Mouse (Mus musculus) megakaryocyte, embryonic 14.5 days (primary cell): ENCODE data around the gene Ncf1. TPM values are rescaled to one million over a fixed set of nuclear protein-coding genes. Genes with fewer than 3 reads are reported as not detected.

Experiments used
- H3K27me3 ChIP-seq: replicated peaks from 2 replicates; pipeline ENCODE3; 2012; ENCODE audit warnings: inconsistent platforms
- H3K36me3 ChIP-seq: replicated peaks from 2 replicates; pipeline ENCODE3; 2012; ENCODE audit warnings: low read length, inconsistent platforms, mixed read lengths
- H3K4me1 ChIP-seq: 2 replicates; pipeline ENCODE4 v1.6.1; 2012; ENCODE audit warnings: inconsistent platforms
- H3K4me3 ChIP-seq: replicated peaks from 2 replicates; pipeline ENCODE3; 2012; ENCODE audit warnings: moderate library complexity, mild to moderate bottlenecking, inconsistent platforms
- H3K9me3 ChIP-seq: 2 replicates; pipeline ENCODE4 v1.6.1; 2012; ENCODE audit warnings: inconsistent platforms
- FLI1 ChIP-seq: IDR thresholded peaks from 2 replicates; pipeline ENCODE4 v1.6.1; 2012; ENCODE audit warnings: low read length, inconsistent platforms, mixed read lengths
- GATA1 ChIP-seq: IDR thresholded peaks from 3 replicates; pipeline ENCODE4 v1.6.1; 2012; ENCODE audit warnings: mixed read lengths, low read length, inconsistent platforms, borderline replicate concordance
- polyA plus RNA-seq: library from polyadenylated mRNA; stranded (reverse); fragments of >175 nt; gene quantifications from 2 replicates; pipeline ENCODE4 v1.2.3, GENCODE M21; 2012; ENCODE audit warnings: low replicate concordance; ENCODE audit not compliant: insufficient read depth

Ncf1 gene
- polyA plus RNA-seq, 1 experiment = 124 TPM

- H3K36me3 ChIP-seq = peaks cover 92% of the 10 kb centered on the region
- TF ChIP-seq GATA1 (no peak), FLI1 (no peak)
- no peak overlapping the region for H3K4me3 ChIP-seq
- H3K4me1 ChIP-seq = peaks cover 57% of the 10 kb centered on the region
- H3K9me3 ChIP-seq = no peaks in the 10 kb centered on the region
- H3K27me3 ChIP-seq = no peaks in the 10 kb centered on the region
Measured at GRCm38 (mm10) chr5:134265890-134266289, 36.5 kb upstream of the Ncf1 start.

- H3K9me3 ChIP-seq = no peaks in the 10 kb centered on the region
- H3K36me3 ChIP-seq = peaks cover 98% of the 10 kb centered on the region
- no peak for TF ChIP-seq GATA1
- TF ChIP-seq FLI1 = no peak
Measured at GRCm38 (mm10) chr5:134260001-134260636, 30.7 kb upstream of the Ncf1 start.

GRCm38 (mm10) chr5:134258934-134259333 is 29.5 kb upstream of the Ncf1 start:
- H3K27me3 ChIP-seq = no peaks in the 10 kb centered on the region
- H3K9me3 ChIP-seq = no peaks in the 10 kb centered on the region
- H3K36me3 ChIP-seq = peaks cover 98% of the 10 kb centered on the region
- H3K4me1 ChIP-seq = peaks cover 64% of the 10 kb centered on the region
- TF ChIP-seq GATA1 (no peak), FLI1 (no peak)
- H3K4me3 ChIP-seq = no peak overlapping the region

More at GRCm38 (mm10) chr5:134260001-134260636, 30.7 kb upstream of the Ncf1 start:
- H3K4me3 ChIP-seq = no peak overlapping the region
- H3K27me3 ChIP-seq = no peaks in the 10 kb centered on the region
- peaks cover 58% of the 10 kb centered on the region for H3K4me1 ChIP-seq

GRCm38 (mm10) chr5:134258395-134258794 is 29.0 kb upstream of the Ncf1 start:
- TF ChIP-seq FLI1 = no peak
- TF ChIP-seq GATA1 = no peak
- peaks cover 66% of the 10 kb centered on the region for H3K4me1 ChIP-seq
- peaks cover 98% of the 10 kb centered on the region for H3K36me3 ChIP-seq

GRCm38 (mm10) chr5:134257349-134258031 is 28.1 kb upstream of the Ncf1 start:
- no peak for TF ChIP-seq FLI1
- TF ChIP-seq GATA1 = no peak
- Histone ChIP-seq H3K4me3 (peak overlapping the region; percentile 51), H3K27me3 (no peaks in the 10 kb centered on the region), H3K4me1 (peaks cover 68% of the 10 kb centered on the region), H3K9me3 (no peaks in the 10 kb centered on the region), H3K36me3 (peaks cover 98% of the 10 kb centered on the region)

More at GRCm38 (mm10) chr5:134258395-134258794, 29.0 kb upstream of the Ncf1 start:
- H3K4me3 ChIP-seq = peak overlapping the region; percentile 1
- no peaks in the 10 kb centered on the region for H3K27me3 ChIP-seq
- H3K9me3 ChIP-seq = no peaks in the 10 kb centered on the region

GRCm38 (mm10) chr5:134255294-134255693 is 25.9 kb upstream of the Ncf1 start:
- TF ChIP-seq FLI1 = no peak
- no peak for TF ChIP-seq GATA1
- H3K4me1 ChIP-seq = peaks cover 67% of the 10 kb centered on the region
- no peaks in the 10 kb centered on the region for H3K27me3 ChIP-seq
- no peaks in the 10 kb centered on the region for H3K9me3 ChIP-seq
- no peak overlapping the region for H3K4me3 ChIP-seq
- peaks cover 96% of the 10 kb centered on the region for H3K36me3 ChIP-seq

- no peaks in the 10 kb centered on the region for H3K9me3 ChIP-seq
- no peaks in the 10 kb centered on the region for H3K27me3 ChIP-seq
- TF ChIP-seq GATA1 (no peak), FLI1 (no peak)
- H3K4me3 ChIP-seq = no peak overlapping the region
- H3K4me1 ChIP-seq = peaks cover 65% of the 10 kb centered on the region
- H3K36me3 ChIP-seq = peaks cover 95% of the 10 kb centered on the region
Measured at GRCm38 (mm10) chr5:134253806-134254205, 24.4 kb upstream of the Ncf1 start.

GRCm38 (mm10) chr5:134251083-134251482 is 21.7 kb upstream of the Ncf1 start:
- H3K4me3 ChIP-seq = no peak overlapping the region
- TF ChIP-seq FLI1 (no peak), GATA1 (no peak)
- H3K4me1 ChIP-seq = peaks cover 59% of the 10 kb centered on the region
- peaks cover 97% of the 10 kb centered on the region for H3K36me3 ChIP-seq
- H3K9me3 ChIP-seq = no peaks in the 10 kb centered on the region
- H3K27me3 ChIP-seq = no peaks in the 10 kb centered on the region

GRCm38 (mm10) chr5:134250601-134251000 is 21.2 kb upstream of the Ncf1 start:
- TF ChIP-seq GATA1 (no peak), FLI1 (no peak)
- H3K9me3 ChIP-seq = no peaks in the 10 kb centered on the region
- H3K27me3 ChIP-seq = no peaks in the 10 kb centered on the region
- peaks cover 57% of the 10 kb centered on the region for H3K4me1 ChIP-seq
- H3K36me3 ChIP-seq = peaks cover 97% of the 10 kb centered on the region
- no peak overlapping the region for H3K4me3 ChIP-seq

- Histone ChIP-seq H3K9me3 (no peaks in the 10 kb centered on the region), H3K4me3 (no peak overlapping the region), H3K36me3 (peaks cover 97% of the 10 kb centered on the region), H3K27me3 (no peaks in the 10 kb centered on the region), H3K4me1 (peaks cover 50% of the 10 kb centered on the region)
- no peak for TF ChIP-seq GATA1
- TF ChIP-seq FLI1 = no peak
Measured at GRCm38 (mm10) chr5:134249245-134249649, 19.8 kb upstream of the Ncf1 start.
